Mouse (Mus musculus): ENCODE measurements around the gene Fam120b.

DNA sequence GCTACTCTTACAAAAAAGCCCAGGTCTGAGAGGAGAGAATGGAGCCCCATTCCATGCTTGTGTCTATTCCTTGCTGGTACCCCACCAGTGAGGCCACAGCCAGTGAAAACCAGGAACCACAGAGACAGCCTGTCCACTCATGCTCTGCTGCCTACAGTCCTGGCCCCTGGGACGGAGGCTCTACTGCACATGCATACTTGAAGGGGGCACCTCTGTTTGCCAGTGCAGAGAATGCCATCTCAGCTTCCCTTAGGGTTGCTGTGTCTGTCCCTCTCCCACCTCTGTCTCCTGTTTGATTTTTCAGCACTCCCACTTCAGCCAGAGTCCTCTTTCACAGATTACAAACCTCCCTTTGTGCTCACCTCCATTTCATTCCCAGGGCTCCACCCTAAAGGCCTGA, 14.9 kb downstream of the Fam120b start:
- TF ChIP-seq SMC3 (IDR thresholded peaks at IDR 0.05; ENCODE audit: low read depth, low read length) (no peak), CTCF (conservative IDR thresholded peaks at IDR 0.05 in 1 of 2, IDR thresholded peaks at IDR 0.05 in 1 of 2; ENCODE audit: low read depth in 2 of 2, low read length in 2 of 2) (no peak), POLR2A (IDR thresholded peaks at IDR 0.05; ENCODE audit: low read depth, low read length) (no peak), SIN3A (IDR thresholded peaks at IDR 0.05; ENCODE audit: low read length) (no peak), ZC3H11A (IDR thresholded peaks at IDR 0.05; ENCODE audit: low read depth, low read length) (no peak), MAX (IDR thresholded peaks at IDR 0.05; ENCODE audit: low read length) (no peak), JUND (conservative IDR thresholded peaks at IDR 0.05; ENCODE audit: low read depth, low read length) (no peak), ETS1 (conservative IDR thresholded peaks at IDR 0.05; ENCODE audit: low read depth, low read length) (no peak), EP300 (IDR thresholded peaks at IDR 0.05; ENCODE audit: low read length) (no peak), GABPA (IDR thresholded peaks at IDR 0.05; ENCODE audit: insufficient replicate concordance, low read depth, low read length) (no peak)
